Mouse (Mus musculus): ENCODE results near the gene Arfgef2.

DNA sequence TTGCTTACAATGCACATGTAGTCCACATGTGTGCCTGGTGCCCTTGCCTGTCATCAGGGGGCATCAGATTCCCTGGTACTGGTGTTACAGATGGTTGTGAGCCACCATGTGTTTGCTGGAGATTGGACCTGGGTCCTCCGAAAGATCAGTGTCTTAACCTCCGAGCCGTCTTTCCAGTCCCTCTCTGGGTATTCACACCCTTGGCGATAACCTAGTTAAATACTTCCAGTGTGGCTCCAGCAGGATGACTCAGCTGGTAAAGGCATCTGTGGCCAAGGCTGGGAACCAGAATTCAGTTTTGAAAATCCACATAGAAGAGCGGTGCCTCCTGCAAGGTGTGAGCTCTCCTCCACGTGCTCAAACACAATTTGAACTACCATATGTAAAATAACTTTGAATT is 128.6 kb downstream of the Arfgef2 start:
- TF ChIP-seq GATA1 (IDR thresholded peaks at IDR 0.05; ENCODE audit: borderline replicate concordance, low read length) (no peak), FLI1 (IDR thresholded peaks at IDR 0.05; ENCODE audit: low read length) (no peak)
